Mouse (Mus musculus): ENCODE results near the gene Dusp9.

- TF ChIP-seq CTCF (IDR thresholded peaks at IDR 0.05; ENCODE audit: borderline replicate concordance, insufficient read depth, low read length) (no peak), POLR2A (IDR thresholded peaks at IDR 0.05; ENCODE audit: low read depth, low read length) (no peak)
Measured at GRCm38 (mm10) chrX:73626981-73627380, 12.2 kb upstream of the Dusp9 start.
